Mouse (Mus musculus): Measurements from ENCODE around the gene 6430571L13Rik.

GRCm38 (mm10) chr9:107298059-107298780 is 42.2 kb upstream of the 6430571L13Rik start:
- TF ChIP-seq CTCF (IDR thresholded peaks at IDR 0.05; ENCODE audit: control insufficient read depth, insufficient read depth, low read length), result no peak
- no peak for TF ChIP-seq POLR2A (IDR thresholded peaks at IDR 0.05; ENCODE audit: borderline replicate concordance, control insufficient read depth, low read depth, low read length)
